Mouse (Mus musculus) ES-E14 (cell line): ENCODE measurements at regions not wholly inside any gene's neighbourhood (a gene's known extent, or its start where the extent isn't known, plus 50 kb on each side); places are given as distances from the start of the nearest gene placed in this dataset.
A peak's percentile ranks its signal among the peaks of the same experiment; 100 is the strongest.

Experiments used
- DNase-seq: peaks from one replicate; pipeline ENCODE4 v3.0.0-alpha.2; 2013; ENCODE audit warnings: low read depth, low spot score
- H3K27ac ChIP-seq: 2 replicates; pipeline ENCODE4 v1.5.1; 2012; ENCODE audit warnings: low read depth, mild to moderate bottlenecking, low read length, moderate library complexity, mixed read lengths; ENCODE audit not compliant: poor library complexity, insufficient read depth, severe bottlenecking
- H3K36me3 ChIP-seq: 2 replicates; pipeline ENCODE4 v1.6.1; 2012; ENCODE audit warnings: mild to moderate bottlenecking, low read length, moderate library complexity, mixed read lengths; ENCODE audit not compliant: control insufficient read depth, poor library complexity, insufficient read depth, severe bottlenecking
- H3K4me1 ChIP-seq, 2 experiments: fragments of 150-350 bp in 1 of 2; sonication (generic) in 1 of 2; 2 replicates each; pipeline ENCODE4 v1.6.1; 2012; ENCODE audit warnings: low read length in 2 of 2, mild to moderate bottlenecking in 1 of 2, mixed read lengths in 1 of 2; ENCODE audit not compliant: control insufficient read depth in 2 of 2, insufficient read depth in 2 of 2, poor library complexity in 1 of 2
- H3K4me3 ChIP-seq, 2 experiments: fragments of 150-350 bp in 1 of 2; sonication (generic) in 1 of 2; 2 replicates each; pipeline ENCODE4 v1.5.1; 2012; ENCODE audit warnings: low read length in 2 of 2, low read depth in 1 of 2, mild to moderate bottlenecking in 1 of 2, mixed read lengths in 1 of 2; ENCODE audit not compliant: insufficient read depth in 1 of 2, poor library complexity in 1 of 2, severe bottlenecking in 1 of 2
- H3K9ac ChIP-seq: 2 replicates; pipeline ENCODE4 v1.6.1; 2012; ENCODE audit warnings: low read depth, mild to moderate bottlenecking, low read length, mixed read lengths; ENCODE audit not compliant: poor library complexity, insufficient read depth, severe bottlenecking
- H3K9me3 ChIP-seq: fragments of 150-350 bp; sonication (generic); 2 replicates; pipeline ENCODE4 v1.6.1; 2012; ENCODE audit warnings: low read depth, mild to moderate bottlenecking, low read length; ENCODE audit not compliant: control insufficient read depth, insufficient read depth
- CHD2 ChIP-seq: IDR thresholded peaks from 2 replicates; pipeline ENCODE4 v1.6.1; 2014; ENCODE audit warnings: mild to moderate bottlenecking, low read depth, low read length, inconsistent platforms
- HCFC1 ChIP-seq: IDR thresholded peaks from 2 replicates; pipeline ENCODE4 v1.6.1; 2012; ENCODE audit warnings: low read length, inconsistent platforms, borderline replicate concordance; ENCODE audit not compliant: insufficient read depth
- MAFK ChIP-seq: IDR thresholded peaks from 2 replicates; pipeline ENCODE4 v1.6.1; 2014; ENCODE audit warnings: mild to moderate bottlenecking, low read depth, low read length, inconsistent platforms; ENCODE audit not compliant: insufficient read depth
- ZC3H11A ChIP-seq: IDR thresholded peaks from 2 replicates; pipeline ENCODE4 v1.6.1; 2012; ENCODE audit warnings: low read depth, mild to moderate bottlenecking, inconsistent platforms, low read length, borderline replicate concordance
- ZNF384 ChIP-seq: IDR thresholded peaks from 2 replicates; pipeline ENCODE4 v1.6.1; 2012; ENCODE audit warnings: low read depth, low read length, inconsistent platforms
- in situ Hi-C, 2 experiments: fragments of 600-800 bp; cut with MboI; formaldehyde crosslinking; loops; one replicate each; pipeline ENCODE4 v1.15.1; 2025; ENCODE audit warnings: low sequenced_read_pairs in 2 of 2, inconsistent platforms in 1 of 2; ENCODE audit not compliant: unreplicated experiment in 2 of 2

DNA sequence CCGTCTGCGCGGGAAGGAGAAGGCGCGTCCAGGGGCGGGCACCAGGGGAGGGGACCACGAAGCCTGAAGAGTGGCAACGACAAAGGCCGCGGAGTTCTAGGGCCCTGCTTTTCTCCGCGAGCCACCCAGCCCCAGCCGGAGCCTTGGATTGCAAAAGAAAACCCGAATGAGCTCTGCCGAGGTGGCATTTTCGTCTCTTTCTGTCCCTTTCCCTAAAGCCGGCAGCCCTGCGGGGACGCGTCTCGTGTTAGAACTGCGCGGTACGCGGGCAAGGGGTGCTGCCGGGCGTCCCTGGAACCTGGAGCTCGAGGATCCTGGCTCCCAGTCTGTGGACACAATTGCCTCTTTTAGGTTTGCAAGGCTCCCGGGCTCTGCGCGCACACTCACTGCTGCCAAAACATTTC, 154.5 kb downstream of the Insig2 start:
- TF ChIP-seq ZNF384 = no peak
- no peak for TF ChIP-seq HCFC1
- no peak for TF ChIP-seq ZC3H11A
- no peak for TF ChIP-seq CHD2
- TF ChIP-seq MAFK = no peak
- DNase-seq = no peak
- no peaks in the 10 kb centered on the region for H3K4me1 ChIP-seq
- peak overlapping the region; percentile 32 to 48; a peak in 2 of 4 replicates for H3K4me3 ChIP-seq
- in situ Hi-C loops = loop anchor here (10.0 to 25.0 kb wide), 2 partner anchors 583 to 591 kb away; no protein-coding TSS in a partner anchor
- H3K9me3 ChIP-seq = no peaks in the 10 kb centered on the region
- no peaks in the 10 kb centered on the region for H3K36me3 ChIP-seq
- no peak overlapping the region for H3K27ac ChIP-seq
- no peak overlapping the region for H3K9ac ChIP-seq

DNA sequence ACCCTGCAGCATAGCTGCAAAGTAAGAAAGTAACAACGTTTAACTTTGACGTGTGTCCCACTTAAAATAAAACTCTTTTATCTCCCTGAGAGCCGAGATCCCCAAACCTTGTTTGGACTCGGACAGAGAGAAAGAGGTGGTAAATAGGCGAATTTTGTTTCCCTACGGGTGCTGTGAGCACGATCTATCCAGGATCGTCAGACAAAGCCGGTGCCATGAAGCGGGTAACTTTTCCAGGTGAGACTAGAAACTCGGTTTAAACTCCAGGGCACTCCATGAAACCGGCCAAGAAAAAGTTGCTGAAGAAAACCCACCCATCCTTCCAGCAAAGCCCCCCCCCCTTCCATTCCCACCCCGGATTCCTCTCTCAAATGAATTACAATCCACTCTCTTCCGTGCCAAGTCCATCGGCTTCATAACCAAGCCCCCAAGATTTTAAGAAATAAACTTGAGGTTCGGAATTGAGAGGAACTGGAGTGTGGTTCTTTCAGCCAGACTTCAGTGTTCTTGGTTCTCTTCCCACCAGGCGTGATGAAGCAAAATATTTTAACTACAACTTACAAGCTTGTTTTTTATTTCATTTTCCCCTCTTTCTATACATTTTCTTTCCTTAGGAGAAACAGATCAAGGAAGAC, 153.7 kb downstream of the Insig2 start:
- H3K9me3 ChIP-seq = no peaks in the 10 kb centered on the region
- no peak overlapping the region for H3K27ac ChIP-seq
- no peak overlapping the region for H3K9ac ChIP-seq
- no peak for TF ChIP-seq ZNF384
- TF ChIP-seq HCFC1 = no peak
- TF ChIP-seq MAFK = no peak
- no peak for TF ChIP-seq ZC3H11A
- no peak for TF ChIP-seq CHD2
- in situ Hi-C loops = loop anchor here (10.0 to 25.0 kb wide), 2 partner anchors 584 to 591 kb away; no protein-coding TSS in a partner anchor
- no peaks in the 10 kb centered on the region for H3K36me3 ChIP-seq
- H3K4me3 ChIP-seq = no peak overlapping the region
- DNase-seq = no peak
- H3K4me1 ChIP-seq = no peaks in the 10 kb centered on the region

DNA sequence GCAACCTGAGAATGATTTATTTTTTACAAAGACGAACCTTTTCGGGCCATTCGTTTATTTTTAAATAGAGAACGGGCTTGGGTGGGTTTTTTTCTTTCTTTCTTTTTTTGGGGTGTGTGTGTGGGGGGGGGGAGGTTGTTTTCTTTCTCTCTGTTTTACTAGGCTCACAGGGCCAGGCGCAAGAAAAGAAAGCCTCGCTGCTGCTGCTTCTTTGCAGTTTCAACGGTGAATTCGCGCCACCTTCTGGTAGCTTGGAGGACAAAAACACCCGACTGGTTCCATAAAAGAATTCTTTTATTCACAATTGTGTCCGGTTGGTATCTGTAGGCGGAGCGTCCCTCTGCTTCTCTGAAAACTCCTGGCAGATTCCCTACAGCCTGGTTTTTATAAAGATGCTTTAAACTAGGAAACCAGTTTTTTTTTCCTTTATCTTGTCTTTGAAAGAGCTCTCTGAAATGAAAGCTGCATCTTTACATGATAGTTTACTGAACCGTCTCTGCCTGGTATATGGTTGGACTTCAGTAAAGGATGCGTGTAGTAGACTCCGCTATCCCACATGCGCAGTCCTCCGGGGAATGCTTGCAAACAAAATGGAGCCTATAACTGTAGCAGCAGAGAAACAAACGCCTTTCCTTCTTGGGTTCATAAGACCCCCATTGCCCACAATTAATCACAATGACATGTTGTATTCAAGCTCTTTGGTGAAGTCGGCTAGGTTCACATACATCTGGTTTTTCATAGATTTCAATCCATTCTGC, 151.9 kb downstream of the Insig2 start:
- in situ Hi-C loops = loop anchor here in 1 of 2 experiments (25.0 kb wide), 1 partner anchor 593 kb away; no protein-coding TSS in a partner anchor
- Histone ChIP-seq H3K4me3 (no peak overlapping the region), H3K4me1 (no peaks in the 10 kb centered on the region), H3K27ac (no peak overlapping the region), H3K9ac (no peak overlapping the region), H3K36me3 (no peaks in the 10 kb centered on the region), H3K9me3 (no peaks in the 10 kb centered on the region)
- DNase-seq = peak; percentile 58
- TF ChIP-seq ZC3H11A = peak; percentile 85; the same call in 1 of the 2 replicates
- no peak for TF ChIP-seq HCFC1

GRCm38 (mm10) chr1:121188895-121189294, 143.5 kb downstream of the Insig2 start:
- H3K9ac ChIP-seq = no peak overlapping the region
- no peaks in the 10 kb centered on the region for H3K9me3 ChIP-seq
- no peaks in the 10 kb centered on the region for H3K36me3 ChIP-seq
- in situ Hi-C loops = loop anchor here in 1 of 2 experiments (25.0 kb wide), 1 partner anchor 602 kb away; no protein-coding TSS in a partner anchor
- no peaks in the 10 kb centered on the region for H3K4me1 ChIP-seq
- H3K4me3 ChIP-seq = no peak overlapping the region
- DNase-seq = peak; percentile 39
- no peak overlapping the region for H3K27ac ChIP-seq
- TF ChIP-seq CHD2 (no peak), ZC3H11A (peak; percentile 68; the same call in 1 of the 2 replicates)
